Comparison of ENCODE assay signal across 26 mouse cellular contexts in the genomic region with DNA sequence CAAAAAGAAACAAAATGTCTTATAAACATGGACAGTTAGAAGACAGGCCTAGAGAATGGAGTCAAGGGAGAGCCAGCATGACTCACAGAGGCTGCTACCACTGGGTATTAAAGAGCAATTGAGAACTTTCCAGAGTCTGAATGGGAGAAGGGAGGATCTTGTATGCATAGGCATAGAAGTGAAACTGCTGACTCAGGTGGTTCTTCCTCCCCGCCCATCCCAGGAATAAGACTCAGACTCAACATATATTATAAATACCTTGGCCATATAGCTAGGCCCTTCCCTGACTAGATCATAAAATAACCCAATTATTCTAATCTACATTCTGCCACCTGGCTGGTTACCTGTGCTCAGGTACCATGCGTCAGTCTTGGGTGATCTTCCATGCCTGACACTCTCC.
"Had no signal": no experiment of that assay in that cellular context is flagged by ENCODE, and none has a peak within 500 bp of the region (broad histone marks: within the 10 kb centered on the region; RNA-seq: fewer than 3 reads in every experiment).

No protein-coding gene starts in this region.

- H3K4me1 ChIP-seq: hindbrain, embryonic 10.5 days; hindbrain, embryonic 12.5 days; intestine, embryonic 15.5 days; kidney, embryonic 15.5 days; limb, embryonic 13.5 days; limb, embryonic 15.5 days had no signal

- H3K27ac ChIP-seq: gastrocnemius, adult 2 months; heart, adult 2 months; heart, embryonic 13.5 days; heart, embryonic 15.5 days; hindbrain, embryonic 10.5 days; hindbrain, embryonic 12.5 days; hindbrain, embryonic 14.5 days; intestine, embryonic 15.5 days; kidney, embryonic 15.5 days; kidney, postnatal 0 days; limb, embryonic 13.5 days; limb, embryonic 15.5 days; liver, embryonic 12.5 days; liver, embryonic 14.5 days had no signal

- DNase-seq: gastrocnemius, adult 2 months; gastrocnemius, postnatal 10 days; gastrocnemius, postnatal 25 days; heart, adult 2 months; heart, postnatal 14 days; heart, postnatal 4 days; kidney, adult 18-20 months; kidney, adult 8-10 months; kidney, postnatal 14 days; kidney, postnatal 36 days; left cerebral cortex, postnatal 4 days had no signal

- H3K9me3 ChIP-seq: heart, embryonic 13.5 days; heart, embryonic 15.5 days; hindbrain, embryonic 10.5 days; hindbrain, embryonic 12.5 days; intestine, embryonic 15.5 days; kidney, embryonic 15.5 days; limb, embryonic 13.5 days; limb, embryonic 15.5 days had no signal

- ATAC-seq: hindbrain, embryonic 16.5 days; inflammation-experienced regulatory T-cells, adult 6 months; intestine, embryonic 15.5 days; intestine, postnatal 0 days; liver, embryonic 12.5 days had no signal

- H3K9ac ChIP-seq: heart, embryonic 13.5 days; heart, embryonic 15.5 days; hindbrain, embryonic 12.5 days; hindbrain, embryonic 14.5 days; intestine, embryonic 15.5 days; kidney, embryonic 15.5 days; limb, embryonic 13.5 days; limb, embryonic 15.5 days; liver, embryonic 12.5 days; liver, embryonic 14.5 days had no signal

- H3K4me3 ChIP-seq: gastrocnemius, adult 2 months; heart, adult 2 months; heart, embryonic 13.5 days; heart, embryonic 15.5 days; hindbrain, embryonic 10.5 days; hindbrain, embryonic 12.5 days; intestine, embryonic 15.5 days; kidney, embryonic 15.5 days; limb, embryonic 13.5 days; limb, embryonic 15.5 days; liver, embryonic 12.5 days had no signal

- H3K36me3 ChIP-seq: heart, embryonic 13.5 days; heart, embryonic 15.5 days; hindbrain, embryonic 10.5 days; hindbrain, embryonic 12.5 days; intestine, embryonic 15.5 days; kidney, embryonic 15.5 days; limb, embryonic 13.5 days; limb, embryonic 15.5 days; liver, embryonic 12.5 days had no signal
